Mouse (Mus musculus): ENCODE measurements around the gene Zfp202. TPM values are rescaled to one million over a fixed set of nuclear protein-coding genes. Genes with fewer than 3 reads are reported as not detected.
A peak's percentile ranks its signal among the peaks of the same experiment; 100 is the strongest.

Zfp202 gene
- total RNA-seq, 1 experiment from 2014 or later, result 4.6 TPM

- no peak for ATAC-seq (replicated peaks; ENCODE audit: low read depth, poor library complexity, severe bottlenecking)
Observed at GRCm38 (mm10) chr9:40239749-40240148, 47.6 kb downstream of the Zfp202 start.

- no peak for ATAC-seq (replicated peaks; ENCODE audit: low read depth, poor library complexity, severe bottlenecking)
Observed at GRCm38 (mm10) chr9:40240311-40240710, 48.2 kb downstream of the Zfp202 start.

DNA sequence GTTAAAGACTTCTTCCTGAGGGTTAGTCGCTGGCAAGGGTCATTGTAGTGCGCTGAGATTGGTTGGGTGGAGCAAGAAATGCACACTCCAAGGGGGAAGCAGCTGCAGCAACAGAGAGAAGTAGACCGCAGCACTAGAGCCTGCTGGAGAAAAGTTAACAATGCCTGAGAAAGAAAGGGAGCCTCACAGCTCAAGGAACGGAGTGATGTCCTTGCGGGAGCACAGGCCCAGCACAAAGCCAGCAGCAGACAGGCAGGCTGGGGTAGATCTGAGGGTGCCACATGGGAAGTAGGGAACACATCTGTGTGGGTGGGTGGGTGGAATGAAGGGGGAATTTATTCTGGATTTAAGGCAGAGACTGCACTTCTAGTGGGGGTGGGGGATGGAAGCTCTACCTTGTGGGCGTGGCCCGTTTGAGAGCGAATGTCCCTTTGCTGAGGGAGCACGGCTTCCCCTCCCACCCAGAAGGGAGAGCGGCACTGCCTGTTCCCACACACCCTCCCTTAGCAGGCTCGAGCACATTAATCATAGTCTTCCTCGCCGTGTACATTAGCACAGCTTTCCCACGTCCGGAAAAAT, 49.2 kb downstream of the Zfp202 start:
- ATAC-seq (replicated peaks; ENCODE audit: low read depth, poor library complexity, severe bottlenecking), result peak; percentile 83

DNA sequence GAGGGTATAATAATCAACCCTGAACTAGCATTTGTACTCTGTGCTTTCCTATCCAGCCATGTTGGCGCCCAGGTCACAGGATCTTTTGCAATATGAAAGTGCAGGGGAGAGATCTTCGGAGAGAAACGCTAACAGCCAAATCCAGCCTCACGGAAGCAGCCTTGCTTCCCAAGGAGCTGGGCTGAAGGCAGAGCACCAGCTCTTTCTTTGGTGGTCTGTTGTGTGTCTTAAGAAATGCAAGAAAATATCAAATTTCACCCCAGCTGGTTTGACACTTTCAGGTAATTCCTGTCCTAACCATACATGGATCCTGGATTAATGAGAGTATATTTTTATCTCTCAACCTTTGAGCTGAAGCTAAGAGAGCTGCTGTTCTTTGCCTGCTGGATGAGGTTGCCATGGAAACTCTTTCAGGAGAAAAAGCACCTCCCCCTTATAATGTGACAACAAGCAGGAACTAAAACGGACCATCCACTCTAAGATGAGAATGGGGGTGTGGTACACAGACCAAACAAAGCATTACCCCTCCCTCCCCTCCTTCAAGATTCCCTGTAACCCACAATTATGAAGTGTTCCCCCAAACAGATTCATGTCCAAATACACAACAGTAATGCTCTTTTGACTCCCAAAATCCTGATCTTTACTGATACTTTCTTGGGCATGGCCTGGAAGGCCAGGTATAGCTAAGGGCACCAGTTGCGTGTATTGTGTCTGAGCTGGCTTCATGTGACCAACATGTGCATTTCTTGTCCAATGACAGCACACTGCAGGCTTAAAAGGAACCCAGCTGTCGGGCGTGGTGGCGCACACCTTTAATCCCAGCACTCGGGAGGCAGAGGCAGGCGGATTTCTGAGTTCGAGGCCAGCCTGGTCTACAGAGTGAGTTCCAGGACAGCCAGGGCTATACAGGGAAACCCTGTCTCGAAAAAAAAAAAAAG, 50.1 kb downstream of the Zfp202 start:
- peak; percentile 31 for ATAC-seq (replicated peaks; ENCODE audit: low read depth, poor library complexity, severe bottlenecking)

DNA sequence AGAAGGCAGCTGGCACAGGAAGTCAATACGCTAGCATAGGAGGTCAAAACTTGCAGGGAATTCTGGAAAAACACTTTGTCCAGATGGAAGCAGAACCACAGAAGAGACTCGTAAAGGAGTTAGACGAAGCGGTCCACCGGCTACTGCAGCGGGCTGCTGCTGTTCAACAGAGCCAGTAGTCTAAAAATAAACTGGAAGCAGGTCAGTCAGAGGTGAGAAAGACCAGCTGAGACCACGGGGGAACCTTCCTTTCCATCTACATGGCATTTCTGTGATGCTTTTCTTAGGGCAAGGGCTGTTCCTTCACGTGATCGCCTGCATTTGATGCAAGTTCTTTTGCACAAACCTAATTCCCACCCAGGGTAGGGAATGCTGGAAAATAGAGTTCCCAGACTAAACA, 53.4 kb downstream of the Zfp202 start:
- no peak for ATAC-seq (replicated peaks; ENCODE audit: low read depth, poor library complexity, severe bottlenecking)

- ATAC-seq (replicated peaks; ENCODE audit: low read depth, poor library complexity, severe bottlenecking), result no peak
Observed at GRCm38 (mm10) chr9:40245974-40246665, 54.0 kb downstream of the Zfp202 start.

DNA sequence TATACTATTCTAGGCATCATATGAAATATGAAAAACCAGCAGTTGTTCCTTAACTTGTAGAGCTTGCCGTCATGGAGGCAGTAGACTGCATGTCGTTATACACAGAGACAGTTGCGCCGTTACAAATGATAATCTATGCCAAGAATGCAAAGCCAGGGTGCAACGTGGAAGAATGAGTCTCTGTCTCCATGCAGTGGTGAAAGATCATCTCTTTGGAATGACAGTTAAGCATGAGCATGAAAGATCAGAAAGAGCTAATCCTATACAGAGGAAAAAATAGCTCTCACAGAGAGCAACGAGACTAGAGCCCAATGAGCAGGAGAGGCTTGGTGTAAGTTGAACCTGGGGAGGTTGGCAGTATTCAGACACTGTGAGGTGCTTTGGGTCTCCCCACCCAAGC, 54.6 kb downstream of the Zfp202 start:
- ATAC-seq (replicated peaks; ENCODE audit: low read depth, poor library complexity, severe bottlenecking), result no peak

DNA sequence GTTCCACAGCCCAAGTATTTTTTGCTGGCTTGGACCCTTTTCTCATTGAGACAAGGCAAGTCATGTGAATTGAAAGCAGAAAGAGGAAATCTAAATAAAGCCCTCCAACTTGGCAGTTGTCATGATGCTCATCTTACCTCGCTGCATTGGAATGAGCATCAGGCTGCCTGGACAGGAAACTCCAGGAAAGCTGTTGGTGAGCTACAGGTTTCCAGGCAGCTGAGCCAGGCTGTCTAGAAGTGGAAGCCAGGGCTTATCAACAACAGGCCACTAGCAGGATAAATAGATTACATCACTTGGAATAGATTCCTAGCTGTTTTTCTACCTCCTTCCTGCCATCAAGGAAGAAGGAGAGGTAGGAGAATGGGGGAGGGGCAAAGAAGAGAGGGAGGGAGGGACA, 57.0 kb downstream of the Zfp202 start:
- ATAC-seq (replicated peaks; ENCODE audit: low read depth, poor library complexity, severe bottlenecking), result no peak

- ATAC-seq (replicated peaks; ENCODE audit: low read depth, poor library complexity, severe bottlenecking), result no peak
Observed at GRCm38 (mm10) chr9:40252459-40252858, 60.3 kb downstream of the Zfp202 start.

Other genes with a start within 250 kb of the Zfp202 start
- not detected in 2 replicates for gene Olfr975, start 240.3 kb upstream of the Zfp202 start, total RNA-seq (2017)
- gene Olfr976, start 231.2 kb upstream of the Zfp202 start, total RNA-seq (2017), result not detected in 2 replicates
- not detected in 2 replicates for gene Olfr978, start 200.2 kb upstream of the Zfp202 start, total RNA-seq (2017)
- gene Olfr979, start 188.9 kb upstream of the Zfp202 start, total RNA-seq (2017), result not detected in 2 replicates
- gene Olfr980, start 182.7 kb upstream of the Zfp202 start, total RNA-seq (2017), result not detected in 2 replicates
- not detected in 2 replicates for gene Olfr981, start 170.9 kb upstream of the Zfp202 start, total RNA-seq (2017)
- gene Olfr982, start 118.5 kb upstream of the Zfp202 start, total RNA-seq (2017), result not detected in 2 replicates
- not detected in 2 replicates for gene Olfr983, start 98.7 kb upstream of the Zfp202 start, total RNA-seq (2017)
- not detected in 2 replicates for gene Olfr984, start 78.1 kb upstream of the Zfp202 start, total RNA-seq (2017)
- not detected in 2 replicates for gene Olfr985, start 62.1 kb upstream of the Zfp202 start, total RNA-seq (2017)
- gene Tmem225, start 44.2 kb upstream of the Zfp202 start, total RNA-seq (2017), result not detected in 2 replicates
- gene Olfr986, start 11.4 kb upstream of the Zfp202 start, total RNA-seq (2017), result not detected in 2 replicates
- 0.37 and 0.44 TPM in 2 replicates for gene Scn3b, start 76.9 kb downstream of the Zfp202 start, total RNA-seq (2017)